24 mouse cellular contexts compared by ENCODE assay signal in genomic region chr13:40908044-40908443, GRCm38 (mm10). TPM values are rescaled to one million over a fixed set of nuclear protein-coding genes. Genes with fewer than 3 reads are reported as not detected.
DNase-seq lines count a peak whose midpoint lies in the region; ATAC-seq and TF ChIP-seq lines count a peak whose summit lies in the region.
"Had no signal": no experiment of that assay in that cellular context is flagged by ENCODE, and none has a peak within 500 bp of the region (broad histone marks: within the 10 kb centered on the region; RNA-seq: fewer than 3 reads in every experiment).

No protein-coding gene starts in this region.

- 66% methylated on average over 6 of the region's 6 CpGs for WGBS in kidney, postnatal 0 days
- WGBS in intestine, embryonic 16.5 days, result 72% methylated on average over 6 of the region's 6 CpGs
- 50% methylated on average over 6 of the region's 6 CpGs for WGBS in thymus, adult 2 months
- WGBS in midbrain, embryonic 14.5 days, result 59% methylated on average over 6 of the region's 6 CpGs

- no peak for TF ChIP-seq POLR2A in thymus, adult 2 months (IDR thresholded peaks at IDR 0.05; ENCODE audit: control insufficient read depth, extremely low read depth, insufficient read depth, low read length, poor library complexity)

- no peaks in the 10 kb centered on the region for H3K27me3 ChIP-seq in kidney, postnatal 0 days (ENCODE audit: insufficient read depth, low read length)
- H3K27me3 ChIP-seq in intestine, embryonic 16.5 days (replicated peaks; ENCODE audit: control insufficient read depth, insufficient read depth, low read length), result no peaks in the 10 kb centered on the region
- no peaks in the 10 kb centered on the region for H3K27me3 ChIP-seq in thymus, adult 2 months (ENCODE audit: control insufficient read depth, insufficient read depth, low read length)
- H3K27me3 ChIP-seq in midbrain, embryonic 14.5 days (ENCODE audit: control insufficient read depth, insufficient read depth, low read length), result no peaks in the 10 kb centered on the region
- H3K27me3 ChIP-seq: hindbrain, embryonic 15.5 days; limb, embryonic 12.5 days; liver, embryonic 12.5 days; neural tube, embryonic 15.5 days had no signal

- H3K36me3 ChIP-seq in kidney, postnatal 0 days (ENCODE audit: insufficient read depth, low read length), result no peaks in the 10 kb centered on the region
- H3K36me3 ChIP-seq in intestine, embryonic 16.5 days (ENCODE audit: control insufficient read depth, insufficient read depth, low read length), result no peaks in the 10 kb centered on the region
- no peaks in the 10 kb centered on the region for H3K36me3 ChIP-seq in thymus, adult 2 months (ENCODE audit: control insufficient read depth, insufficient read depth, low read length)
- H3K36me3 ChIP-seq in midbrain, embryonic 14.5 days (ENCODE audit: control insufficient read depth, insufficient read depth, low read length), result no peaks in the 10 kb centered on the region
- H3K36me3 ChIP-seq: forebrain, embryonic 12.5 days; G1E; heart, embryonic 10.5 days; hindbrain, embryonic 15.5 days; limb, embryonic 12.5 days; liver, embryonic 12.5 days; neural tube, embryonic 15.5 days had no signal

- peak overlapping the region; percentile 33; the same call in 1 of the 2 replicates for H3K27ac ChIP-seq in kidney, postnatal 0 days
- peak overlapping the region; percentile 65; the same call in 1 of the 2 replicates for H3K27ac ChIP-seq in intestine, embryonic 16.5 days (ENCODE audit: low read length)
- H3K27ac ChIP-seq in thymus, adult 2 months (ENCODE audit: control insufficient read depth, insufficient read depth, low read length), result no peak overlapping the region
- no peak overlapping the region for H3K27ac ChIP-seq in midbrain, embryonic 14.5 days (replicated peaks; ENCODE audit: low read depth, low read length)
- H3K27ac ChIP-seq: forebrain, embryonic 12.5 days; heart, embryonic 10.5 days; hindbrain, embryonic 15.5 days; limb, embryonic 12.5 days; liver, embryonic 12.5 days; neural tube, embryonic 15.5 days had no signal

- no peak overlapping the region for H3K4me2 ChIP-seq in kidney, postnatal 0 days (ENCODE audit: low read length)
- no peak overlapping the region for H3K4me2 ChIP-seq in intestine, embryonic 16.5 days (ENCODE audit: low read depth, low read length)
- no peak overlapping the region for H3K4me2 ChIP-seq in midbrain, embryonic 14.5 days (ENCODE audit: low read length)
- H3K4me2 ChIP-seq: forebrain, embryonic 12.5 days; hindbrain, embryonic 15.5 days; limb, embryonic 12.5 days; liver, embryonic 12.5 days; midbrain, embryonic 11.5 days; neural tube, embryonic 15.5 days had no signal

- H3K9ac ChIP-seq in kidney, postnatal 0 days (ENCODE audit: low read depth, low read length), result no peak overlapping the region
- no peak overlapping the region for H3K9ac ChIP-seq in intestine, embryonic 16.5 days (ENCODE audit: low read depth, low read length)
- no peak overlapping the region for H3K9ac ChIP-seq in midbrain, embryonic 14.5 days (replicated peaks; ENCODE audit: low read length)
- H3K9ac ChIP-seq: forebrain, embryonic 12.5 days; hindbrain, embryonic 15.5 days; limb, embryonic 12.5 days; liver, embryonic 12.5 days; neural tube, embryonic 15.5 days had no signal

- no peak for DNase-seq in kidney, postnatal 0 days (ENCODE audit: low spot score)
- no peak for DNase-seq in kidney, postnatal 10 days
- DNase-seq in ZHBTc4 (ENCODE audit: low read depth, low spot score), result peak; percentile 60
- DNase-seq in thymus, adult 2 months, result no peak
- no peak for DNase-seq in midbrain, embryonic 14.5 days
- DNase-seq in adrenal gland, postnatal 36 days, result no peak
- DNase-seq: adrenal gland, postnatal 25 days; cerebellum, adult 11-12 months; cerebellum, postnatal 10 days; heart, postnatal 4 days; kidney, adult 18-20 months; lung, adult 18-20 months; lung, postnatal 10 days; thymus, postnatal 4 days had no signal

- no peak overlapping the region for H3K4me3 ChIP-seq in kidney, postnatal 0 days (replicated peaks; ENCODE audit: low read depth, low read length)
- H3K4me3 ChIP-seq in intestine, embryonic 16.5 days (ENCODE audit: low read length), result no peak overlapping the region
- H3K4me3 ChIP-seq in thymus, adult 2 months (ENCODE audit: control insufficient read depth, insufficient read depth, low read length), result no peak overlapping the region
- no peak overlapping the region for H3K4me3 ChIP-seq in midbrain, embryonic 14.5 days (replicated peaks; ENCODE audit: low read depth, low read length)
- H3K4me3 ChIP-seq: erythroblast, embryonic 14.5 days; forebrain, embryonic 12.5 days; heart, embryonic 10.5 days; hindbrain, embryonic 15.5 days; limb, embryonic 12.5 days; liver, embryonic 12.5 days; neural tube, embryonic 15.5 days had no signal

- ATAC-seq in kidney, postnatal 0 days (replicated peaks; ENCODE audit: low FRiP score, low read depth), result no peak
- ATAC-seq in intestine, embryonic 16.5 days, result no peak
- ATAC-seq in midbrain, embryonic 14.5 days (ENCODE audit: low FRiP score, low TSS enrichment), result no peak
- ATAC-seq: liver, embryonic 12.5 days had no signal

- peaks cover 5% of the 10 kb centered on the region; the same call in 1 of the 2 replicates for H3K4me1 ChIP-seq in kidney, postnatal 0 days (replicated peaks; ENCODE audit: insufficient read depth, low read length)
- peaks cover 9% of the 10 kb centered on the region for H3K4me1 ChIP-seq in intestine, embryonic 16.5 days (ENCODE audit: control insufficient read depth, insufficient read depth, low read length)
- H3K4me1 ChIP-seq in thymus, adult 2 months (replicated peaks; ENCODE audit: control insufficient read depth, insufficient read depth, low read length), result no peaks in the 10 kb centered on the region; the same call in 1 of the 2 replicates
- H3K4me1 ChIP-seq in midbrain, embryonic 14.5 days (ENCODE audit: control insufficient read depth, insufficient read depth, low read length), result no peaks in the 10 kb centered on the region
- H3K4me1 ChIP-seq: hindbrain, embryonic 15.5 days had no signal

- no peaks in the 10 kb centered on the region for H3K9me3 ChIP-seq in kidney, postnatal 0 days (replicated peaks; ENCODE audit: low read length)
- H3K9me3 ChIP-seq in intestine, embryonic 16.5 days (ENCODE audit: control insufficient read depth, low read length), result no peaks in the 10 kb centered on the region
- no peaks in the 10 kb centered on the region for H3K9me3 ChIP-seq in midbrain, embryonic 14.5 days (ENCODE audit: control insufficient read depth, low read length)
- H3K9me3 ChIP-seq: forebrain, embryonic 12.5 days; G1E; heart, embryonic 10.5 days; hindbrain, embryonic 15.5 days; limb, embryonic 12.5 days; liver, embryonic 12.5 days; neural tube, embryonic 15.5 days had no signal

- no peak for TF ChIP-seq CTCF in kidney, postnatal 0 days (IDR thresholded peaks at IDR 0.05; ENCODE audit: low read depth)
- TF ChIP-seq CTCF in thymus, adult 2 months (IDR thresholded peaks at IDR 0.05; ENCODE audit: borderline replicate concordance, control insufficient read depth, extremely low read depth, insufficient read depth, low read length, poor library complexity), result no peak

RNA-seq across cellular contexts. Expression of gene Gcnt2, which starts 48.5 kb away (rescaled TPM):
- 7.1 and 7.3 TPM in 2 replicates for polyA plus RNA-seq in kidney, postnatal 0 days (2015; fragmentation: Nextera tagmentation; extraction: Ambion mirVana)
- polyA plus RNA-seq in intestine, embryonic 16.5 days (2015; fragmentation: Nextera tagmentation; extraction: Ambion mirVana), result 14.5 and 17.3 TPM in 2 replicates
- 1.2 TPM in 2 replicates for polyA plus RNA-seq in thymus, adult 2 months (2012; rRNA removed)
- 3.9 and 5.3 TPM in 2 replicates for polyA plus RNA-seq in midbrain, embryonic 14.5 days (2014; fragmentation: Nextera tagmentation; extraction: Ambion mirVana)
- total RNA-seq in adrenal gland, postnatal 36 days (2021), result 1 to 10 TPM; 6.0 to 9.1 TPM
- polyA plus RNA-seq: erythroblast, embryonic 14.5 days; G1E had no signal

Comparison
In these comparisons a context has a peak if more than half of its experiments do, and no peak if none do; other contexts are left out.
1. H3K27ac ChIP-seq: peak in kidney, postnatal 0 days (single experiment) and intestine, embryonic 16.5 days (single experiment); none in thymus, adult 2 months (single experiment) and midbrain, embryonic 14.5 days (single experiment).